Mouse (Mus musculus): Measurements from ENCODE around the gene Unc93a.
"Not testable (repeated sequence)": the region's sequence is repeated elsewhere in the genome, so short reads cannot be mapped to it uniquely, and the experiment has no call there.

Gene Unc93a

DNA sequence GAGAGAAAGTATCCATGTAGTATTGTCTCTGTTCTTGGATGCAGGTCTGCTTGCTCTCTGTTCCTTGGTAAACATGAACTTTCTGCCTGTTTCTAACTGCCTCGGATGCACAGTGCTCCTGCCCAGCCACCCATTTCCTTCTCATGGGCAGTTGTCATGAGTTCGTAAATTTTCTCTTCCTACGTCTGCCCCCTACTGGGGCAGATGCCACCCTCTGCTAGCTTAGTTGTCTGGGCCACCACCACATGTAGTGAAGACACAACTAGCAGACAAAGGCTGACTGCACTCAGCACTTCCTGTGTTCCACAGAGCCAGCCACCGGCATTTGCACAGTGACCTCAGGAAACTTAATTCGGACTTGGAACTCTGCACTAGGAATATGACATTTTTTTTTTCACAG lies 62.4 kb downstream of the Unc93a start:
- DNase-seq (ENCODE audit: low read depth, low spot score): not testable (repeated sequence)

- not testable (repeated sequence) for DNase-seq (ENCODE audit: low read depth, low spot score)
Measured at GRCm38 (mm10) chr17:13067864-13068385, 63.7 kb downstream of the Unc93a start.

DNA sequence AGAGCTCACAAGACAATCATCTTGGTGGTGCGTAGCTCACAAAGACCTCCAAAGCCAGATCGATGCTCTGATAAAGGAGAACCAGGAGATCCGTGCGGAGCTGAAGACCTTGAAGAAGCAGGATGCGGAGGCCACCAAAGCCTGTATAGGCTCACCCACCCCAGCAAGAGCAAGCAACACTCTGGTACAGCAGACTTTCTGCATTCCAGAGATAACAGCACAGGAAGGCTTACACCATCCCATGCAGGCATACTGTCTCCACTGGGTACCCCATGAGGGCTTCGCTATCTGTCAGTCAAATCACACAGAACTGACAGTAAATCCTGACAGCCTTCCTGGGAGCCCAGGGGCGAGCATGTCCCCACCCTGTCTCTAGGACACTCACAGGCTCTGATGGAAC lies 68.7 kb downstream of the Unc93a start:
- not testable (repeated sequence) for DNase-seq (ENCODE audit: low read depth, low spot score)

GRCm38 (mm10) chr17:13060804-13061203 lies 70.8 kb downstream of the Unc93a start, which contains the start of gene Tcp10b:
Gene Tcp10b, plus strand, starts transcription at chr17:13061104.
- not testable (repeated sequence) for DNase-seq (ENCODE audit: low read depth, low spot score)

All from CD4-positive helper T cell, adult 2 months (primary cell).